Mouse (Mus musculus) liver, postnatal 0 days (tissue): ENCODE measurements around the gene Ckap4. TPM values are rescaled to one million over a fixed set of nuclear protein-coding genes. Genes with fewer than 3 reads are reported as not detected.

Source experiments
- ATAC-seq: fragments of 200-750 bp; cut with Nextera tagmentation; 2 replicates; pipeline ENCODE4 v1.8.0; 2017; ENCODE audit warnings: mild to moderate bottlenecking, moderate library complexity
- DNase-seq: peaks from one replicate; pipeline ENCODE4 v3.0.0-alpha.2; 2016
- H3K27ac ChIP-seq: fragments of 300-500 bp; sonication (generic); 2 replicates; pipeline ENCODE4 v1.5.1; 2014; ENCODE audit warnings: antibody characterized with exemption, moderate library complexity, mild to moderate bottlenecking, low read depth
- H3K27me3 ChIP-seq: fragments of 300-500 bp; sonication (generic); 2 replicates; pipeline ENCODE4 v1.6.1; 2014; ENCODE audit warnings: low read length, control low read depth, mixed read lengths; ENCODE audit not compliant: insufficient read depth
- H3K36me3 ChIP-seq: fragments of 300-500 bp; sonication (generic); replicated peaks from 2 replicates; pipeline ENCODE4 v1.6.1; 2014; ENCODE audit warnings: mild to moderate bottlenecking, control low read depth, low read length, moderate library complexity, mixed read lengths; ENCODE audit not compliant: insufficient read depth
- H3K4me1 ChIP-seq: fragments of 300-500 bp; sonication (generic); 2 replicates; pipeline ENCODE4 v1.6.1; 2014; ENCODE audit warnings: antibody characterized with exemption, mild to moderate bottlenecking, control low read depth; ENCODE audit not compliant: insufficient read depth
- H3K4me2 ChIP-seq: fragments of 300-500 bp; sonication (generic); 2 replicates; pipeline ENCODE4 v1.6.1; 2014; ENCODE audit warnings: low read depth, mild to moderate bottlenecking, low read length, moderate library complexity, mixed read lengths
- H3K4me3 ChIP-seq: fragments of 300-500 bp; sonication (generic); 2 replicates; pipeline ENCODE4 v1.5.1; 2014; ENCODE audit warnings: low read depth, low read length
- H3K9ac ChIP-seq: fragments of 300-500 bp; sonication (generic); replicated peaks from 2 replicates; pipeline ENCODE4 v1.6.1; 2014; ENCODE audit warnings: mild to moderate bottlenecking, moderate library complexity
- H3K9me3 ChIP-seq: fragments of 300-500 bp; sonication (generic); 2 replicates; pipeline ENCODE4 v1.6.1; 2016; ENCODE audit warnings: mild to moderate bottlenecking, control low read depth, low read length, mixed read lengths
- CTCF ChIP-seq: sonication (generic); IDR thresholded peaks from 2 replicates; pipeline ENCODE4 v1.5.1; 2016; ENCODE audit warnings: antibody characterized with exemption, low read depth
- EP300 ChIP-seq: IDR thresholded peaks from 2 replicates; pipeline ENCODE4 v1.6.1; 2016; ENCODE audit warnings: antibody characterized with exemption, low read depth, mild to moderate bottlenecking
- WGBS: fragments of 180-500 bp; shearing (Covaris S2); extraction: QIAGEN DNeasy Blood & Tissue Kit; methylation state at CpG from one replicate; pipeline ENCODE4 v1.1.7; 2014; ENCODE audit not compliant: insufficient replicate concordance; 5-methylcytosine and 5-hydroxymethylcytosine counted together
- polyA plus RNA-seq: library from polyadenylated mRNA; unstranded; fragments of >200 nt; fragmentation: Nextera tagmentation; extraction: Ambion mirVana; gene quantifications from 2 replicates; pipeline ENCODE4 v1.2.1, GENCODE M21; 2015

The Ckap4 gene
- polyA plus RNA-seq, 1 experiment from 2014 or later, result 10.3 TPM

DNA sequence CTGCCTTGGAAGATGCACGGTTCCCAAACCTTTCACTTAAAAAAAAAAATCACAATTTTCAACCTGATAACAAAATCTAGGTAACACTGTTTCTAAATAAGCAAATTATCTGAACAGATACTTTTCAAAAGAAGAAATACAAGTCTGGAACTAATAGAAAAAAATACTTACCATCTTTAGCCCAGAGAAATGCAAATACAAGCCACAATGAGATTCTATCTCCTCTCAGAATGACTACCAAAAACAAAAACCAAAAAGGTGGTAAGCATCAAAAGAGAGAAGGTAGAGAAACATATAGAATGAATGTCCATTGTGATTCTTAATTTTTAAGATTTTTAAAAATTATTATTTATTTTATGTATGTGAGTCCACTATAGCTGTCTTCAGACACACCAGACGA, 18.6 kb upstream of the Ckap4 start:
- Histone ChIP-seq H3K9ac (no peak overlapping the region), H3K36me3 (no peaks in the 10 kb centered on the region), H3K27me3 (no peaks in the 10 kb centered on the region), H3K9me3 (no peaks in the 10 kb centered on the region), H3K27ac (no peak overlapping the region), H3K4me2 (no peak overlapping the region), H3K4me1 (peaks cover 7% of the 10 kb centered on the region), H3K4me3 (no peak overlapping the region)
- ATAC-seq (no peak), DNase-seq (no peak)
- TF ChIP-seq EP300, result no peak
- TF ChIP-seq CTCF, result no peak
- 80% methylated on average over 2 of the region's 2 CpGs for WGBS

DNA sequence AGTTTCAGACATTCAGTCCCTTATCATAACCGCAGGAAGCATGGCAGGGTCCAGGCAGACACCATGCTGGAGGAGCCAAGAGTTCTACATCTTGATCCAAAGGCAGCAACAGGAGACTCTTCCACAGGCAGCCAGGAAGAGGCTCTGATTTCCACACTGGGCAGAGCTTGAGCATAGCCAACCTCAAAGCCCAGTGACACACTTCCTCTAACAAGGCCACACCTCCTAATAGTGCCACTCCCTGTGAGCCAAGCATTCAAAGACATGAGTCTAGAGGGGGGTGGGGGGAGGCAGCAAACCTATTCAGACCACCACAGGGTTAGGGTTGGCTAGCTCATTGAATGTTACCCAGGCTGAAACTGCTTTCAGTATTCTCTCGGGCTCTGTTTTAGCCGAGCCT, 18.0 kb upstream of the Ckap4 start:
- no peak overlapping the region for H3K4me2 ChIP-seq
- WGBS, result 78% methylated on average over 3 of the region's 3 CpGs
- no peak overlapping the region for H3K4me3 ChIP-seq
- TF ChIP-seq EP300, result no peak
- no peak for TF ChIP-seq CTCF
- H3K27ac ChIP-seq, result peak overlapping the region; percentile 57; the same call in 1 of the 2 replicates
- H3K4me1 ChIP-seq, result peaks cover 7% of the 10 kb centered on the region
- no peak overlapping the region for H3K9ac ChIP-seq
- H3K9me3 ChIP-seq, result no peaks in the 10 kb centered on the region
- DNase-seq, result no peak
- ATAC-seq, result no peak
- no peaks in the 10 kb centered on the region for H3K27me3 ChIP-seq
- H3K36me3 ChIP-seq, result no peaks in the 10 kb centered on the region

DNA sequence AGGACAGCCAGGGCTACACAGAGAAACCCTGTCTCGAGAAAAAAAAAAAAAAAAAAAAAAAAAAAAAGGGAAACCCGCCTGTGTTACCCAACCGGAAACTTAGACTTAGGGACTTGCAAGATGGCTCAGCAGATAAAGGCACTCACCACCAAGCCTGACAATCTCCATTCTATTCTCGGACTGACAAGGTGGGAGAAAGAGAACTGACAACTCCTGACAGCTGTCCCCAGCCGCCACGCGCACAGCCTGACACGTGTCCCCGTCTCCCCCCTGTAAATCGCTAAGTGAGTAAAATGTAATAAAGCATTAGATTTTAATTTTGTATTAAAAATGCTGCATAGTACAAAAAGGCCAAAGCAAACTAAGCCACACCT, 16.0 kb upstream of the Ckap4 start:
- TF ChIP-seq EP300 (no peak), CTCF (no peak)
- Histone ChIP-seq H3K9me3 (no peaks in the 10 kb centered on the region), H3K27ac (peak overlapping the region; percentile 68), H3K4me3 (no peak overlapping the region), H3K27me3 (no peaks in the 10 kb centered on the region), H3K4me1 (peaks cover 7% of the 10 kb centered on the region), H3K4me2 (0 out of 2 replicates have a peak overlapping the region, but pooled peaks have one; percentile 15), H3K36me3 (no peaks in the 10 kb centered on the region), H3K9ac (no peak overlapping the region)
- WGBS, result 44% methylated on average over 10 of the region's 10 CpGs
- DNase-seq (no peak), ATAC-seq (0 out of 2 replicates have a peak, but pooled peaks have one; percentile 19)

DNA sequence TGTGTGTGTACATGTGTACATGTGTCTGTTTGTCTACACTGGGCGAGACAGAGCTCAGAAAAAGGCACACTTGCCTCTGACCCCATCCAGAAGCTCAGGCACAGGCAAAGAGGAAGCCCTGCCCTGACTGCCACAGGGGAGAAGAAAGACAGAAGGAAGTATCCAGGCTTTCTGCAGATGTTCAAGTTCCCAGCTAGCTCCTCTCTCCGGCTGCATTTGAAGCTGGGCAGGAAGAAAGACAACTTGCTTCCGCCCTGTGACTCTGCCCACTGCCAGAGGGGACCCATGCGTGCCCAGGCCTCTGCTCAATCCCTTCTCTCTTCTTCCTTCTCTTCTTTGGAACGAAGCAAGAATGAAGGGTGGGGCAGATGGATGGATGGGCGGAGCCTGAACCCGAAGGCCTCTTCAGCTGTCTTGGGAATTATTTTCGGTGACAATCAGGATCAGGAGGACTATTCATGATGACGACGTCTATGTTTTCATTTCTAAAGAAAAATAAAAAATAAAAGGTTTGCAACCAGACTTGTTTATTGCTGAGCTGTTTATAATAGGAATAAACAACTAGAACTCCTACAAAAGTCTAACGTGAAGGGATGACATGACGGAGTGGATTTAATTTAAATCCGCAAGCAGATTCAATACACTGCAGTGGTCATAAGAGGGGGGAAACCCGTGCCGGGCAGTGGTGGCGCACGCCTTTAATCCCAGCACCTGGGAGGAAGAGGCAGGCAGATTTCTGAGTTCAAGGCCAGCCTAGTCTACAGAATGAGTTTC, 15.5 kb upstream of the Ckap4 start:
- WGBS, result 55% methylated on average over 17 of the region's 17 CpGs
- Histone ChIP-seq H3K4me2 (0 out of 2 replicates have a peak overlapping the region, but pooled peaks have one; percentile 16), H3K27me3 (no peaks in the 10 kb centered on the region), H3K9me3 (no peaks in the 10 kb centered on the region), H3K4me3 (no peak overlapping the region), H3K9ac (no peak overlapping the region), H3K36me3 (no peaks in the 10 kb centered on the region), H3K4me1 (peaks cover 6% of the 10 kb centered on the region), H3K27ac (peak overlapping the region; percentile 79)
- TF ChIP-seq CTCF, result no peak
- no peak for TF ChIP-seq EP300
- DNase-seq (no peak), ATAC-seq (no peak)

DNA sequence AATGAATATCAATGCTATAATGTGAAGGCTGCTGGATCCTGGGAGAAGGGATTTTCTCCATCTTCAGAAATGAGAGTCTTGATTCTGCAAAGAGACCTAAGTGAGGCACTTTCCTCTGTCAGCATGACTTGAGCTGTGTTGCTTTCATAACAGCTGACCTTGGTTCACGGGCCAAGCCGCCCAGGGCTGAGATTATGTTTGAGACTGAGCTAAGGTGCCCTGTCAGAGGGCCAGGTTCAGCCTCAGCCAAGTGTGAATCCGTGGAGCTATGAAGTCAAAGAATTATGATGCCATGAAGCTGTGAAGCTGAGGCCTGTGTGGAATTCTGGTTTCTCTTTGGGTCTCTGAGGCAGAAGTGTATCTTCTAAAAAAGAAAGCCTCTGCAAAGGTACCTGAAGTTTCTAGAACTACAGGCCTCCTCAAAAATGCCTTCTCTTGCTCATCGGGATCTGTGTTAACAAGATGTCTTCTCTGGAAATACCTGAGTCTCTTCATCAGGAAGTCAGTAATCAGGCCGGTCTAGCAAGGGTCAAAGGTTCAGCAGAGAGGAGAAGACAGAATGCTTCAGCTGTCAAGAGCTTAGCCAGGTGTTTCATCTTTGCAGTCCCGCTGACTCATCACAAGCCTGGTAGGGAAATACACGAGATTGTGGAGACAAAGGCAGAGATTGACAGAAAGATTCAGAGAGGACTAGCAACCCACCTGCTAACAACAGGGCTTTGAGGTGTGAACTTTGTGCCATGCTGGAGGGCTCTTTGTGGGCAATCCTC, 11.2 kb upstream of the Ckap4 start:
- 56% methylated on average over 7 of the region's 7 CpGs for WGBS
- no peak for ATAC-seq
- TF ChIP-seq CTCF (no peak), EP300 (no peak)

More for the DNA sequence above, 11.2 kb upstream of the Ckap4 start:
- Histone ChIP-seq H3K36me3 (no peaks in the 10 kb centered on the region), H3K27me3 (no peaks in the 10 kb centered on the region), H3K4me1 (peaks cover 14% of the 10 kb centered on the region), H3K27ac (no peak overlapping the region), H3K9me3 (no peaks in the 10 kb centered on the region), H3K4me2 (no peak overlapping the region), H3K9ac (no peak overlapping the region), H3K4me3 (no peak overlapping the region)
- no peak for DNase-seq
